Mouse (Mus musculus): ENCODE results near the gene Zmym5. TPM values are rescaled to one million over a fixed set of nuclear protein-coding genes. Genes with fewer than 3 reads are reported as not detected.
"Not testable (repeated sequence)": the region's sequence is repeated elsewhere in the genome, so short reads cannot be mapped to it uniquely, and the experiment has no call there.

Gene Zmym5
- total RNA-seq, 2 experiments from 2014 or later: 24.5 to 28.2 TPM

GRCm38 (mm10) chr14:56778200-56778932, 33.1 kb downstream of the Zmym5 start, which contains the start of gene Pspc1:
Gene Pspc1, minus strand, starts transcription at chr14:56778316.
- ATAC-seq (replicated peaks; ENCODE audit: low FRiP score, poor library complexity, severe bottlenecking): peak; percentile 93

- ATAC-seq (replicated peaks; ENCODE audit: low FRiP score, poor library complexity, severe bottlenecking): peak; percentile 84
Measured at GRCm38 (mm10) chr14:56777360-56778136, 34.0 kb downstream of the Zmym5 start.

GRCm38 (mm10) chr14:56776571-56777238, 34.8 kb downstream of the Zmym5 start:
- ATAC-seq (replicated peaks; ENCODE audit: low FRiP score, poor library complexity, severe bottlenecking): no peak; the same call in 1 of the 2 replicates

- no peak for ATAC-seq (replicated peaks; ENCODE audit: low FRiP score, poor library complexity, severe bottlenecking)
Measured at GRCm38 (mm10) chr14:56775416-56775815, 36.1 kb downstream of the Zmym5 start.

GRCm38 (mm10) chr14:56766438-56766837, 45.1 kb downstream of the Zmym5 start:
- not testable (repeated sequence) for ATAC-seq (replicated peaks; ENCODE audit: low FRiP score, poor library complexity, severe bottlenecking)

- ATAC-seq (replicated peaks; ENCODE audit: low FRiP score, poor library complexity, severe bottlenecking): not testable (repeated sequence)
Measured at GRCm38 (mm10) chr14:56765117-56765516, 46.4 kb downstream of the Zmym5 start.

GRCm38 (mm10) chr14:56751282-56751681, 60.2 kb downstream of the Zmym5 start:
- no peak for ATAC-seq (replicated peaks; ENCODE audit: low FRiP score, poor library complexity, severe bottlenecking)

Other genes starting within 250 kb of the Zmym5 start
- 6.1 and 9.4 TPM in 2 replicates for gene Cenpj, start 236.3 kb downstream of the Zmym5 start, total RNA-seq (2015; ENCODE audit: low replicate concordance)
- gene Cenpj, start 236.3 kb downstream of the Zmym5 start, total RNA-seq (2017; ENCODE audit: low replicate concordance): 5.0 and 17.0 TPM in 2 replicates
- 12.7 and 16.3 TPM in 2 replicates for gene Parp4, start 236.1 kb downstream of the Zmym5 start, total RNA-seq (2015; ENCODE audit: low replicate concordance)
- 2.6 and 4.2 TPM in 2 replicates for gene Parp4, start 236.1 kb downstream of the Zmym5 start, total RNA-seq (2017; ENCODE audit: low replicate concordance)
- gene Mphosph8, start 143.5 kb downstream of the Zmym5 start, total RNA-seq (2015; ENCODE audit: low replicate concordance): 12.1 and 20.4 TPM in 2 replicates
- gene Mphosph8, start 143.5 kb downstream of the Zmym5 start, total RNA-seq (2017; ENCODE audit: low replicate concordance): 6.3 and 10.3 TPM in 2 replicates
- 8.3 and 29.7 TPM in 2 replicates for gene Pspc1, start 33.4 kb downstream of the Zmym5 start, total RNA-seq (2015; ENCODE audit: low replicate concordance)
- gene Pspc1, start 33.4 kb downstream of the Zmym5 start, total RNA-seq (2017; ENCODE audit: low replicate concordance): 99.5 and 123 TPM in 2 replicates
- gene Zmym2, start 74.9 kb upstream of the Zmym5 start, total RNA-seq (2015; ENCODE audit: low replicate concordance): 32.3 and 39.5 TPM in 2 replicates
- 14.5 and 22.0 TPM in 2 replicates for gene Zmym2, start 74.9 kb upstream of the Zmym5 start, total RNA-seq (2017; ENCODE audit: low replicate concordance)
- gene Gja3, start 246.4 kb upstream of the Zmym5 start, total RNA-seq (2015; ENCODE audit: low replicate concordance): not detected in 2 replicates
- 0.42 TPM in 1 of 2 replicates, not detected in the other for gene Gja3, start 246.4 kb upstream of the Zmym5 start, total RNA-seq (2017; ENCODE audit: low replicate concordance)

Measured in erythroblast, adult 5-6 weeks (primary cell).